Mouse (Mus musculus) layer of hippocampus, adult 18-20 months (tissue): Measurements from ENCODE around the gene Prl7a2. TPM values are rescaled to one million over a fixed set of nuclear protein-coding genes. Genes with fewer than 3 reads are reported as not detected.

ENCODE experiments used
- DNase-seq, 2 experiments: peaks; one replicate each; pipeline ENCODE4 v3.0.0; 2022; ENCODE audit warnings: low spot score in 2 of 2
- long read RNA-seq: library from polyadenylated mRNA; stranded (forward); transcript quantifications from one replicate; pipeline ENCODE4 v2.0.0, GENCODE M21; 2021
- total RNA-seq, 2 experiments: library from RNA; stranded (reverse); gene quantifications; 2 replicates each; pipeline ENCODE4 v1.2.3; 2021

Prl7a2 gene
- not detected for total RNA-seq
- long read RNA-seq = 0 reads

GRCm38 (mm10) chr13:27667936-27668335 lies at the start of gene Prl7a2:
Gene Prl7a2 (minus strand): TSS chr13:27668036.
- DNase-seq = no peak

DNA sequence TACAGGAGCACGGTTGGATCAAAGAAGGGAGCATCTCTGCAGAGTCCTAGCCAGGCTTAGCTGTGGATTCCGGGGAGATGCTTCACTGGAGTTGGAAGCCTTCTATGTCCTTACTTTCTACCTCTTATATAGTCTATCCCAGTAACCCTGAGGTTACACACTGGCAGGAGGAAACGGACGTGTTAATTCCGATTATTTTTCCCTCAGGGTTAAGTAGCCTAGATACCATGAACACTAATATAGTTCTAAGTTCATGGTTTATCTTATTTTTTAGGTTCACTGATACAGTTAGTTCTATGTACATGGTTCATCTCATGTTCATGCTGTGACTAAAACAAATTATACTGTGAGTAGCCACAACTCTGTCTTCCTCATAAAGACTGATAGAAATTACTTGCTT lies 48.8 kb upstream of the Prl7a2 start, which contains the start of gene Prl7d1:
Prl7d1 (minus strand) TSS at position 101 of the 400 bp plus-strand sequence.
- DNase-seq = no peak

DNA sequence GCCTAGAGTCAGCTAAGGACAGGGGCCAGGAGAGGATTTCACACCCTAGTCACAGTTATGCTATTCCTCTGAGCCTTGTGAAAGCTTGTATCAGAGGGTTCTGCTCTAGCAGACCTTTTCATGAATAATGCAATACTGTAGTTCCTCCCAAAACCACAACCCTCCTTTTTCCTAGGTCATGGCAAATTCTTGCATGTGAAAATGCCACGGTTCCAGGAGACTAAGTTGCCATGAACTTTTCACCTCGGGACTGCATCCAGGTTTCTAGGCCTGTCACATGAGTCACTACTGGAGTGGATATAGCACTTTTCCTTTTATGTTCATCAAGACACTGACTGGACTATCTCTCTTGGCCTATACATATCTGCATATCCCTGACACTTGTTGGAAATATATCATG lies 38.7 kb upstream of the Prl7a2 start:
- DNase-seq = no peak

GRCm38 (mm10) chr13:27660747-27661146 lies 7.1 kb downstream of the Prl7a2 start:
- no peak for DNase-seq

- no peak for DNase-seq
Observed at GRCm38 (mm10) chr13:27642393-27642792, 25.4 kb downstream of the Prl7a2 start, which contains the start of gene Prl7a1. Gene Prl7a1 (minus strand): TSS chr13:27642493.

DNA sequence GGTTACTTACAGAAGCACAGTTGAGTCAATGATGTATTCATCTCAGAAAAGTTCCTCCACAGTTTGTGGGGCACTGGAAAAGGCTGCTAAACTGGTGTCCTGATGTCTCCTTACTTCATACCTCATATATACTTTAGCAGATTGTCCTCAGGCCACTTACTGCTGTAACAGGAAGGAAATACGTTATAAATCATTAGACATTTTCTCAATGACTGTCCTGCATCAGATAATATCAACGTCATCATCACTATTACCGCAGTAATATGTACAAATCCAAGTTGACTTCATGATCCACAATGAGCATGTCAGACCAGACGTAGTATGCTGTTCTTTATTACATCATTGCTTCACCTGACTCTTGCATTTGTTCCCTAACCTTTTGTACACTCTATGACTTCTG lies 57.4 kb downstream of the Prl7a2 start, which contains the start of gene Prl7b1:
Prl7b1 (minus strand) TSS at position 101 of the 400 bp plus-strand sequence.
- no peak for DNase-seq

Other genes with a start within 250 kb of the Prl7a2 start
- gene Prl8a6, start 229.3 kb downstream of the Prl7a2 start, total RNA-seq = not detected
- not detected for gene Prl8a8, start 154.8 kb downstream of the Prl7a2 start, total RNA-seq
- not detected for gene Prl8a9, start 103.4 kb downstream of the Prl7a2 start, total RNA-seq
- not detected for gene Prl8a1, start 85.9 kb downstream of the Prl7a2 start, total RNA-seq
- gene Prl7b1, start 57.5 kb downstream of the Prl7a2 start, total RNA-seq = not detected
- gene Prl7a1, start 25.5 kb downstream of the Prl7a2 start, total RNA-seq = not detected
- not detected for gene Prl7d1, start 48.7 kb upstream of the Prl7a2 start, total RNA-seq
- gene Prl7c1, start 112.8 kb upstream of the Prl7a2 start, total RNA-seq = not detected
- gene Prl2a1, start 133.6 kb upstream of the Prl7a2 start, total RNA-seq = not detected
- gene Prl2c1, start 181.3 kb upstream of the Prl7a2 start, total RNA-seq = not detected